ENCODE assay signal across 8 mouse cellular contexts in the genomic region with DNA sequence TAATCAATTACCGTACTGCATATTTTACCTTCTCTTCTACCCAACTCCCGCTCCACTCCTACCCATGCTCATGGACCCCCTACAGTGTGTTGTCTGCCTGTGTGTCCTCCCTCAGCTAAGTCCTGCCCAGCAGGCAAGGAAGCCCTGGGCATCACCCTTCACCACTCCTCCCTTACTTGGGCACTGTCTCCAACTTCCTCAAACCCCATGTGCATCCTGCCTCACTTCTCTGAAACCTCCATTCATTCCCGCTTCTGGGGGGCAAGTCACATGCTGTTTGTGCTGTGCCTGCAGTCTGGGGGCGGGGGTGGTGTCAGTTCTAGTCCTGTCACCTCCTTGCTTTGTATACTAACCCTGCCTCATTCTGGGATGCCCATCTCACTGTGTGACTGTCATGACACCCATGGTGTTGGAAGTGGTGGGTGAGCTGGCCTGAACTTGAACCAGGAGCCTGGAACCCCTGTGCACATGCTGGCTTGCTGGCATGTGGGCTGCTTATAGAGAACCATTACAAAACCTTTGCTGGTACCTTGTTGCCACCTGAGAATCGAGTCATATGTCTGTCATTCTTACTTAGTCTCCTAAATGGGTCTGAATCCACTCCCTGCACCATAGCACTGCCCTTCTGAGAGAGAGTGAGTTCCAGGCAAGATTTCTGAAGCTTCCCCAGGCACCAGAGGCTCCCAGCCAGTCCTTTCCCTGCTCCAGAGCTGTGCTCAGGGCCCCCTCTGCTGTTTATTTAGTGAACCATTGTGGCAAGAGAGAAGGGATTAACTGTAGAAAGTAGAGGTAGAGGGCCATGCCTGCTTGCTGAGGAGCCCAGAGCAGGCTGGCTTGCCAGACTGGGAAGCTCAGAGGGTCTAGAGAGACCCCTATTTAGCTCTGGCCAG. TPM values are rescaled to one million over a fixed set of nuclear protein-coding genes. Genes with fewer than 3 reads are reported as not detected.
A peak's percentile ranks its signal among the peaks of the same experiment; 100 is the strongest.
DNase-seq lines count a peak whose midpoint lies in the region; ATAC-seq and TF ChIP-seq lines count a peak whose summit lies in the region.

No protein-coding gene starts in this region.

- 0 out of 2 replicates have a peak, but pooled peaks have one; percentile 0 for ATAC-seq in heart, embryonic 12.5 days (ENCODE audit: insufficient number of reproducible peaks, low FRiP score)
- ATAC-seq in liver, postnatal 0 days: no peak

- TF ChIP-seq CTCF in lung, adult 2 months (IDR thresholded peaks at IDR 0.05; ENCODE audit: insufficient read depth, low read length): peak; percentile 24; the same call in 1 of the 2 replicates
- TF ChIP-seq CTCF in liver, postnatal 0 days (IDR thresholded peaks at IDR 0.05; ENCODE audit: low read depth): peak; percentile 63

- 65% methylated on average over 5 of the region's 5 CpGs for WGBS in lung, adult 2 months
- 66% methylated on average over 5 of the region's 5 CpGs for WGBS in heart, embryonic 12.5 days
- 58% methylated on average over 5 of the region's 5 CpGs for WGBS in liver, postnatal 0 days (ENCODE audit: insufficient replicate concordance)

- TF ChIP-seq EP300 in liver, postnatal 0 days (IDR thresholded peaks at IDR 0.05; ENCODE audit: low read depth): no peak

- peaks cover 13% of the 10 kb centered on the region for H3K4me1 ChIP-seq in lung, adult 2 months (ENCODE audit: control insufficient read depth, insufficient read depth, low read length)
- H3K4me1 ChIP-seq in heart, embryonic 12.5 days (replicated peaks): peaks cover 81% of the 10 kb centered on the region
- peaks cover 53% of the 10 kb centered on the region for H3K4me1 ChIP-seq in liver, postnatal 0 days (ENCODE audit: insufficient read depth)

- no peaks in the 10 kb centered on the region for H3K27me3 ChIP-seq in heart, embryonic 12.5 days (replicated peaks)
- no peaks in the 10 kb centered on the region for H3K27me3 ChIP-seq in liver, postnatal 0 days (ENCODE audit: insufficient read depth, low read length)

- H3K36me3 ChIP-seq in heart, embryonic 12.5 days: peaks cover 14% of the 10 kb centered on the region
- peaks cover 23% of the 10 kb centered on the region for H3K36me3 ChIP-seq in liver, postnatal 0 days (replicated peaks; ENCODE audit: insufficient read depth, low read length)

- H3K27ac ChIP-seq in heart, embryonic 12.5 days (ENCODE audit: poor library complexity, severe bottlenecking): peak overlapping the region; percentile 88
- peak overlapping the region; percentile 60 for H3K27ac ChIP-seq in liver, postnatal 0 days (ENCODE audit: low read depth)

- peak overlapping the region; percentile 8; the same call in 1 of the 2 replicates for H3K4me2 ChIP-seq in heart, embryonic 12.5 days
- no peak overlapping the region for H3K4me2 ChIP-seq in liver, postnatal 0 days (ENCODE audit: low read depth, low read length)

- H3K9ac ChIP-seq in heart, embryonic 12.5 days: peak overlapping the region; percentile 16; the same call in 1 of the 2 replicates
- no peak overlapping the region for H3K9ac ChIP-seq in liver, postnatal 0 days (replicated peaks)

- DNase-seq in lung, adult 2 months: peak; percentile 20
- DNase-seq in lung, postnatal 25 days (ENCODE audit: low spot score): no peak
- peak; percentile 58 for DNase-seq in brain, adult 2 months (ENCODE audit: low read depth, low spot score)
- DNase-seq in kidney, postnatal 10 days: peak; percentile 76
- DNase-seq in liver, postnatal 0 days: no peak
- peak; percentile 66 for DNase-seq in testis, postnatal 10 days (ENCODE audit: low spot score)
- DNase-seq in thymus, postnatal 36 days: no peak

- H3K9me3 ChIP-seq in heart, embryonic 12.5 days (replicated peaks): no peaks in the 10 kb centered on the region
- no peaks in the 10 kb centered on the region for H3K9me3 ChIP-seq in liver, postnatal 0 days (ENCODE audit: low read length)

- no peak overlapping the region for H3K4me3 ChIP-seq in lung, adult 2 months (replicated peaks; ENCODE audit: extremely low read depth, low read depth, low read length)
- no peak overlapping the region for H3K4me3 ChIP-seq in heart, embryonic 12.5 days
- no peak overlapping the region for H3K4me3 ChIP-seq in liver, postnatal 0 days (ENCODE audit: low read depth, low read length)

- no peak for TF ChIP-seq POLR2A in lung, adult 2 months (IDR thresholded peaks at IDR 0.05; ENCODE audit: borderline replicate concordance, extremely low read depth, low read depth, low read length)

RNA-seq across cellular contexts. Expression of a gene that starts 18.7 kb away (rescaled TPM):
- 283 and 341 TPM in 2 replicates for polyA plus RNA-seq in lung, adult 2 months (2012; rRNA removed)
- 40.7 and 45.2 TPM in 2 replicates for polyA plus RNA-seq in heart, embryonic 12.5 days (2016; fragmentation: Nextera tagmentation; extraction: Ambion mirVana)
- polyA plus RNA-seq in liver, postnatal 0 days (2015; fragmentation: Nextera tagmentation; extraction: Ambion mirVana): 1.7 and 2.0 TPM in 2 replicates

RNA-seq across cellular contexts. Expression of a gene that starts 21.2 kb away (rescaled TPM):
- polyA plus RNA-seq in lung, adult 2 months (2012; rRNA removed): 10.5 and 13.8 TPM in 2 replicates
- 38.0 and 39.7 TPM in 2 replicates for polyA plus RNA-seq in heart, embryonic 12.5 days (2016; fragmentation: Nextera tagmentation; extraction: Ambion mirVana)
- polyA plus RNA-seq in liver, postnatal 0 days (2015; fragmentation: Nextera tagmentation; extraction: Ambion mirVana): 74.9 and 80.9 TPM in 2 replicates

RNA-seq across cellular contexts. Expression of a gene that starts 21.2 kb away (rescaled TPM):
- polyA plus RNA-seq in lung, adult 2 months (2012; rRNA removed): 2.3 and 3.1 TPM in 2 replicates
- 0.32 and 0.34 TPM in 2 replicates for polyA plus RNA-seq in heart, embryonic 12.5 days (2016; fragmentation: Nextera tagmentation; extraction: Ambion mirVana)
- 0.08 and 0.13 TPM in 2 replicates for polyA plus RNA-seq in liver, postnatal 0 days (2015; fragmentation: Nextera tagmentation; extraction: Ambion mirVana)

RNA-seq across cellular contexts. Expression of a gene that starts 42.3 kb away (rescaled TPM):
- polyA plus RNA-seq in lung, adult 2 months (2012; rRNA removed): 4,642 and 7,955 TPM in 2 replicates
- polyA plus RNA-seq in heart, embryonic 12.5 days (2016; fragmentation: Nextera tagmentation; extraction: Ambion mirVana): 2,254 and 2,412 TPM in 2 replicates
- polyA plus RNA-seq in liver, postnatal 0 days (2015; fragmentation: Nextera tagmentation; extraction: Ambion mirVana): 4,793 and 5,083 TPM in 2 replicates

Comparison
In these comparisons a context has a peak if more than half of its experiments do, and no peak if none do; other contexts are left out.
1. DNase-seq: peak in lung, adult 2 months (single experiment), brain, adult 2 months (single experiment), kidney, postnatal 10 days (single experiment) and testis, postnatal 10 days (single experiment); none in lung, postnatal 25 days (single experiment), liver, postnatal 0 days (single experiment) and thymus, postnatal 36 days (0 of 2).
2. RNA of a gene that starts 18.7 kb away (polyA plus RNA-seq): 283 to 341 TPM in lung, adult 2 months and 40.7 to 45.2 TPM in heart, embryonic 12.5 days; 1.7 to 2.0 TPM in liver, postnatal 0 days; every median in the first group is over 10 times any median in the second.